Mouse (Mus musculus) lung, postnatal 0 days (tissue): ENCODE results near the gene Rngtt.

Source experiments
- CTCF ChIP-seq: IDR thresholded peaks from 2 replicates; pipeline ENCODE4 v1.5.1; 2016; ENCODE audit warnings: antibody characterized with exemption, mild to moderate bottlenecking
- EP300 ChIP-seq: IDR thresholded peaks from 2 replicates; pipeline ENCODE4 v1.6.1; 2016; ENCODE audit warnings: antibody characterized with exemption, mild to moderate bottlenecking, control low read depth

DNA sequence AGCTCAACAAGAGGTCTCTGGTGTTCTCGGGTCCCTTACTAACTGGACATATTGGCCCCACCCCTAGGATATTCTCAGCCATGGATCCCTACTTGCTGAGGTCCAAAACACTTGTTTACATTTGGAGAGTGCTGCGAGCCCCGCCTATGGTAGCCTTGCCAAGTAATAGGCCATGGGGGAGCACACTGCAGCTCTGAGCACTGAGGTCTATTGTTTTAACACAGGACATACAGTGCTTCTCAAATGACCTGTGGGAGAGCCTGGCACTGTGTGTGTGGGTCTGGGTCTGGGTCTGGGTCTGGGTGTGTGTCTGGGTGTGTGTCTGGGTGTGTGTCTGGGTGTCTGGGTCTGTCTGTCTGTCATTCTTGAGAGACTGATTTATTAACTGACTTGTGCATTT is 155.8 kb downstream of the Rngtt start:
- TF ChIP-seq CTCF (no peak), EP300 (no peak)
